Mouse (Mus musculus): ENCODE results near the gene Irf2. TPM values are rescaled to one million over a fixed set of nuclear protein-coding genes. Genes with fewer than 3 reads are reported as not detected.

The Irf2 gene
- total RNA-seq (2021) = 10 to 100 TPM; 34.2 to 41.5 TPM
- long read RNA-seq, experiment 1, transcript Irf2-201 (9 exons, 2,497 nt) = major isoform, 11 of 16 reads
- long read RNA-seq, experiment 1, partial matches to known transcripts = 4 of 16 reads
- long read RNA-seq, experiment 1, other reads (novel, unspliced or antisense) = 1 of 16 reads
- long read RNA-seq, experiment 2, transcript Irf2-201 (9 exons, 2,497 nt) = major isoform, 11 of 19 reads
- long read RNA-seq, experiment 2, partial matches to known transcripts = 2 of 19 reads
- long read RNA-seq, experiment 2, other reads (novel, unspliced or antisense) = 4 of 19 reads

DNA sequence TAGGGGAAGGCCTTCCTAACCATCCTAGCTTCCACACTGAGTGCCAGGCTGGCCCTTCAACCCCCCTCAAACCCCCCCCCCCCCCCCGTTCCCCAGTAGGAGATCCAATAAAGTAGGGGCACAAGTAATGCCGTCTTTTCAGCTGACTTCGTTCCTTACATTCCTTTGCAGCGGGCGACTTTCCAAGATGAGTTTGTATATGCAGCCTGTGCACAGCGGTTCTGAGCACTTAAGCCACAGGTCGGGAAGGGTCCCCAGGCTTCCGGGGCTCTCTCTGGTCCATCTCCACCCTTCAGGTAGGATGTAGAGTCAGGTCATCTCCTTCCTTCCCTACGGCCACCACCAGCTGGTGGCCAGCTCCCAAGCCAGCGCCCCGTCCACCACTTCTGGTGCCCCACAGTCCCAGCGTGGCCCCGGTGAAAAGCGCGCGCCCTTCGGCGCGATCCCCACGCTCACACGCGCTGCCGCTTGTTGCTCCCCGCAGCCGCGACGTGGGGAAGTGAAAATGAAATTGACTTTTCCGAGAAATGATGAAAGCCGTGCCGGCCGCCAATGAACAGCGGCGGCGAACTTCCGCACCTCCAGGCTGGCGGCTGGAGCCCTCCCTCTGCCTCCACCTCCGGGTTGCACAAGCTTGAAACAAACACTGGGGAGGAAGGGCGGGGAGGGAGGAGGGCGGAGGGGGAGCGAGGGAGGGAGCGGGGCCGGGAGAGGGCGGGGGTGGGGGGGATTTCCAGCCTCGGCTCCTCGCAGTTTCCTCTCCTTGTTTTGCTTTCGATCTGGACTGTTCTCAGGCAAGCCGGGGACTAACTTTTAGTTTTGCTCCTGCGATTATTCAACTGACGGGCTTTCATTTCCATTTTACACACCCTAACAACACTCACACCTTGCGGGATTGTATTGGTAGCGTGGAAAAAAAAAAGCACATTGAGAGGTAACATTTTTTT lies at the start of gene Irf2:
Gene Irf2 (plus strand): TSS at position 730 of the 947 bp plus-strand sequence.
- DNase-seq (ENCODE audit: low spot score in 2 of 2) = peak; percentile 72 to 87

DNA sequence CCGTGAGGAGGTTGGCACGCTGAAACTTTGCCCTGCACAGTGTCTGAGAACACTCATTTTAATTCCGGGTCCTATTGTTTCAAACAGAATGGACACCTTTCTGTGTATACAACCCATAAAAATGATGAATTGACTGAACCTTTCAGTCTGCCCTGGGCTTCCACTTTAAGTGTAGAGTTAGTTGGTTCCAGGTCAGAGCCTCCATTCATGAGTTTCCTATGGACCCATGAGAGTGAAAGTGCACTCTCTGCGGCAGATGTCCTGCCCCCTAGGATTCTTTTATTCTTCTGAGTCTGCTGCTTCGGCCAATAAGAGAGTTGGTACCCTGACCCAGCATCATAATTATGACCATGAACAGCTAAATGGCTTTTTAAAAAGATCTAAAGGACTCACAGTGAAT lies 49.4 kb upstream of the Irf2 start:
- DNase-seq (ENCODE audit: low spot score in 2 of 2) = no peak

DNA sequence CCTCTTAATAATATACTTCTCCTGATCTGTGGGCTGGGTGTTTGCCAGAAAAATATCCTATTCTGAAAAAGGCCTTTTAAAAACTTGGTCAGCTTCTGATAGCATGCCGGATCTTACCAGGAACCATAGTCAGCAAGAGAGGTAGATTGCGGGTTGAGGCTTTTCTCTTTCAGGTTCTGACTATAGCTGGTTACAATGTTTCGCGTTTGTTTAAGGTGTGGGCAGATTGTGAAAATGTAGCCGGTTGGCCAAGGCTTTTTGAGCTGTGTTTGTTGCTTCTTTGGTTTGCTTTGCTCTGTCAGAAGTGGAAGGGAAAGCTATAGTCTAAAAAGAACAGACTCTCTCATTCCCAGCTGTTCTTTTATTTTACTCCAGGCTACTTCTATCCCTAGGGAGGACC lies 49.0 kb upstream of the Irf2 start:
- no peak for DNase-seq (ENCODE audit: low spot score in 2 of 2)

DNA sequence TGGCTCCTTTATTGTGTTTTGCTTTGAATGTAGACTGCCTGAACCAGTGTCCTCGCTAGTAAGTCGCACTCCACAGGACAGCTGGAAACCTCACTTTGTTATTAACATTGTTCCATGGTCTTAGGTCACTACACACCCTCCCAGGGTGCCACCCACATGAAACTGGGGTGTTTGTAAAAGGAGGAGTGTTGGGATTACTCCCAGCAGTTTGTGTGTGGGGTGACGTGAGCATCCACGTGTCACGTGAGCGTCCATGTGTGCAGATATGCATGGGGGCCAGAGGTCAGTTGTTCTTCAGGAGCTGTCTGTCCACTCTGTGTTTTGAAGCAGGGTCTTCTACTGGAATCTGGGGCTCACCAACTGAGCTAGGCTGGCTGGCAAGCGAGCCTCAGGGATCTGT lies 48.2 kb upstream of the Irf2 start:
- no peak for DNase-seq (ENCODE audit: low spot score in 2 of 2)

DNA sequence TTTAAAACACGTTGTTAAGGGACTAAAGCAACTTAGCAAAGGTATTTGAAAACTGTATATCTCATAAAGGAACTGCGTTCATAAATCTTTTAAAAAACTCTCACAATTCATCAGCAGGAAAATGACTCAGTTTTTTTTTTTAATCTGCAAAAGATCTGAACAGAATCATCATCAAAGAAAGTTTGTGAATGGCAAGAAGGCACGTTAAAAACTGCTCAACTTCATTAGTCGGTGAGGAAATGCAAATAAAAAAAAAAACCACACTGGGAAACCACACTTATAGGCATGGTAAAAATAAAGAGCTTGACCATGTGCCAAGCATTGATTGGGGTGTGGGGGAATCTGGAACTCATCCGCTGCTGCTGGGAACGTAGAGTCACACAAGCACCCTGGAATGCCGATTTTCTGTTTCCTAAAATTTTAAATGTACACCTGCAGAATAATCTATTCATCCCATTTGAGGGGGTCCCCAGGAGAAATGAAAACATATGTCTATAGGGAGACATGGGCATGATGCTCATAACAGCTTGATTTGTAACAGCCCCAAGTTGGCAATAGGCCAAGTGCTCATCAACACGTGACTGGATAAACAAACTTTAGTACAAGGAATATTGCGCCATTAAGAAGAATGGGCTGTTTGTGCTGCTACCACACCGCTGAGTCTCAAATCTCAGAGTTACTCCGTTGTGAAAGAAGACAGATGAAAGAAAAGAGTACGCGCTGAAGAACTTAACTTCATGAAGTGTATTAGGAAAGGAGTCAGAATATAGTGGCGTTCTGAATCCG lies 43.1 kb upstream of the Irf2 start:
- no peak for DNase-seq (ENCODE audit: low spot score in 2 of 2)

DNA sequence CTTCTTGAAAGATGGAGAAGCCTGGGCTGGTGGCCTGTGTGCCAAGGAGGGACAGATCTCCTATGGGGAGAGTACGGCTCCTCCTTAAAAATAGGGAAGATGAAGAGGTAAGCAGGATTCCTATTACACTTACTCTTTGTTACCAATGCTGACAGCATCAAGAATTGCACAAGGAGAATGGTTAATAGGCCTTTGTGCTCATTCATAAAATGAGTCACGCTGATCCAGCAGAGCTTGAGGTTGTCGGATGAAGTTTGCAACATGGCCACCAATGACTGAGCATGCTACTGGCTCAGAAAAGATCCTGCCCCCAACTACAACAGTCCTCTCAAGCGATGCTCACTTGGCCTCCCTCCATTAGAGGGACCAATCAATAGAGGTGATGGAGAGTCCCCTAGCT lies 42.0 kb upstream of the Irf2 start:
- DNase-seq (ENCODE audit: low spot score in 2 of 2) = no peak

DNA sequence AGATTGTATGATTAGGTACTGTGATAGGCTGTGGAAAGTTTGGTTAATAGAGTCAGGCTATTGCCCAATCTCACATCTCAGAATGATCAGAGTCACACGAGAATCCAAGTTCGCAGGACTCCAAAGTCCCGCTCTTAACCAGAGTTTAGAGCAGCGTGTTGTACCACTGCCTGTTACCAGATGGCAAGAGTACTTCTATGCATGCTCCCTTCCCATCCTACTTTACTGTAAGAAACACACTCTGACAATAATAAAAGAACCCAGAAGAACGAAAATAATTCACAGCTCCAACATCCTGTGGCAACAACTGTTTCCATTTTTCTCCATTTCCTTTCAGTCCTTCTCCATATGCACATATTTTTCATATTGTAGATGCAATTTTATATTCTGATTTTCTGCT lies 41.4 kb upstream of the Irf2 start:
- no peak for DNase-seq (ENCODE audit: low spot score in 2 of 2)

DNA sequence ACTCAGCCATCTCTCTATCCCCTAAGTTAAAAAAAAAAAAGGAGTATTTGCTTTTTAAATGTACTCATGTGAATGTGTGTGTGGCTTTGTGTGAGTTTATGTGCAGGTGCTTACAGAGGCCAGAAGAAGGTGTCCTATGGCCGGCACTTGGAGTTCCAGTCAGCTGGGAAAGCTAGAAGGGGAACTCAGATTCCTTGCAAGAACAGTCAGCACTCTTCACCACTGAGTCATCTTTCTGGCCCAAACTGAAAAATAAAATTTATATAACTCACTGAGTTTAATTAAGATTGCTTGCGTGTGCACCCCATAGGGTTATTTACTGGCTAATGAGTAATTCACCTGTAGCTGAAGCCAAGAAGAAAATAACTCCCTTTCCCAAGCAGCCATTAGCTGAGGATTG lies 34.4 kb upstream of the Irf2 start:
- DNase-seq (ENCODE audit: low spot score in 2 of 2) = no peak

DNA sequence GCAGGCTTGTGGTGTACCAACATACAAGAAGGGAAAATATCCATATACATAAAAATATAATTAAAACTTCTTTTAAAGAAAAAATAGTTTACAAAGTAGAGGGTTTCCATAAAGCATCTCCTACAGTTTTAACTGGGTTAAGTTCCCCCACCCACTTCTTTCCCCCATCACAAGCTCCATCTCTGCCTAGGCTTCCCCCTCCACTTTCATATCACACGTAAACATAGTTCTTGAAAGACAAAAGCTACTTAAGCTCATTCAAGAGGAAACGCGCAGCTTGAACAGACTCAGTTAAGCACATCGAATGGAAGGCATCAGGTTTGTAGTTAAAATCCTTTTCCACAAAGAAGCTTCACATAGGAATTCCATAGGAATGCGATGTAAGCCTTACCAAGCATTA lies 32.8 kb upstream of the Irf2 start:
- no peak for DNase-seq (ENCODE audit: low spot score in 2 of 2)

DNA sequence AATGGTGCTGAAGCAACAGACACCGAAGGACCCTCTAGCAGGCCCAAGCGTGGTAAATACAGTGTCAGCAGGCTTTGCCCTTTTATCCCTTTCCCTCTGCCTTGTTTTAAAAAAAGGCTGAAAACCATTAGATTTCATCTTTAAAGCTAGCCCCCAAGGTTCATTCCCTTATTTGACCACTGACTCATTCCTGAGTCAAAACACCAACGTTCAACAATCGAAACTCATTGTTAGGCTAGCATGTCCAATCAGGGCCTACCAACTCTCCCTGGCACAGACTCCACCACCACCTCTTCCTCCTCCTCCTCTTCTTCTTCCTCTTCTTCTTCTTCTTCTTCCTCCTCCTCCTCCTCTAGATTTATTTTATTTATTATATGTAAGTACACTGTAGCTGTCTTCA lies 30.2 kb upstream of the Irf2 start:
- no peak for DNase-seq (ENCODE audit: low spot score in 2 of 2)

DNA sequence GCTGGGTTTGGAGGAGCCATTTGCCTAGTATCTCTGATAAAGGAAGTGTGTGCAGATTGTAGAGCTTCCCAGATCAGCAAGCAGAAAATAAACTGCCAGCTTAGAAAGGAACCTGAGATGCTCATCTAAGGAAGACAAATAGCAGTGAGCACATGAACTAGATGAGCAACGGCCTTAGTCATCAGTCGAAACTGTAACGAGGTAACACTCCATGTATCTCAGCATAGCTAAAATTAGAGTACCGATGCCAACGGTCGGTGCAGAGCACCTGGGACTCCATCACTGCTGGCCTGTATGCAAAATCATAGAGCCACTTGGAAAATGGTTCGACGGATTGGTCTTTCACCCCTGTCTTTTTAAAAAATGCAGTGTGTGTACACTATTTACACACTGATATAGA lies 29.2 kb upstream of the Irf2 start:
- no peak for DNase-seq (ENCODE audit: low spot score in 2 of 2)

DNA sequence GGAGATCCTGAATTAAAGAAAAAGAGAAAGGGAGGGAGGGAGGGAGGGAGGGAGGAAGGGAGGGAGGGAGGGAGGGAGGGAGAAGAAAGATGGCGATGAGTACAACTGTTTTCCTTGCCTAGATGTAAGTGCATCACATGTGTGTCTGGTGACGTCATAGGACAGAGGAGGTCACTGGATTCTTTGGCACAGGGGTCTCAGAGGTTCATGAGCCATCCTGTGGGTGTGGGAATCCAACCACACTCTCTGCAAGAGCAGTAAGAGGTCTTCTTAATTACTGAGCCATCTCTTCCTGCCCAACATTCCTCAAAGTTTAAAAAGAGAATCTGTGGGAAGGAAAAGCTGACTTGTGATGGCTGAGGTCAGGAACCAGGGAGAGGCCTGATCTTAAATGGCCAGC lies 28.0 kb upstream of the Irf2 start:
- no peak for DNase-seq (ENCODE audit: low spot score in 2 of 2)

DNA sequence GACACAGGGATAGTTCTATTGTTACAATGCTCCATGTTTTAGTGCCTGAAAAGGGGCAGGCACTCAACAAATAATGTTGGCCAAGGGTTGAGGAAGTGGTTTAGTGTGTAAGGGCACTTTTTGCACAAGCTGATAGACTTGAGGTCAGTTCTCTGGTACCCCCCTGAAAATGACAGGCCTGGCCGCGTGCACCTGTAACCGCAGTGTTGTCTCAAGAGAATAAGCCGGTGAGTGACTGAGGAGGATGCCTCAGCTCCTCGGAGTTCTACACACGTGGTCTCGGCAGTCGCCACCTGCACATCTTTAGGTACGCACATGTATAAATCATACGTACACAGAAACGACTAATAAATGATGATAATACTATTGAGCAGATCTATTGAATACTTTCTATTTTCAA lies 26.4 kb upstream of the Irf2 start:
- DNase-seq (ENCODE audit: low spot score in 2 of 2) = no peak

DNA sequence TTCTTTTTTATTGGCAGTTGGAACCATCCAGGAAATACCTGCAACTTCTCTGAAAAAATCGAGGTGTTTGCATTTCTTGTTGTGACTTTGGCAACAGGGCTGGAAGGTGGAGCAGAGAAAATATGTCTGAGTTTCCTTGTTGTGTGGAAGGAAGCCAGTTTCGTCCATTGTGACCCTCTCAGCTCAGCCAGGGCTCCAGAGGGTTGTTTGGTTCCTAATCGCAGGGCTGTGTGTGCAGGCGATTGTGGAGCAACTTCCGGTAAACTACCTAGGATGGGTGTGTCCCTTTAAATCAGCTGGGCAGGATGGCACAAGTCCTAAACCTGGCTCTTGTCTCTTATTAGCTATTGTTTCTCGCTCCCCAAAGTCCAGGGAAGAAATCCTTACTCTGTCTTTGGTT lies 25.7 kb upstream of the Irf2 start:
- no peak for DNase-seq (ENCODE audit: low spot score in 2 of 2)

DNA sequence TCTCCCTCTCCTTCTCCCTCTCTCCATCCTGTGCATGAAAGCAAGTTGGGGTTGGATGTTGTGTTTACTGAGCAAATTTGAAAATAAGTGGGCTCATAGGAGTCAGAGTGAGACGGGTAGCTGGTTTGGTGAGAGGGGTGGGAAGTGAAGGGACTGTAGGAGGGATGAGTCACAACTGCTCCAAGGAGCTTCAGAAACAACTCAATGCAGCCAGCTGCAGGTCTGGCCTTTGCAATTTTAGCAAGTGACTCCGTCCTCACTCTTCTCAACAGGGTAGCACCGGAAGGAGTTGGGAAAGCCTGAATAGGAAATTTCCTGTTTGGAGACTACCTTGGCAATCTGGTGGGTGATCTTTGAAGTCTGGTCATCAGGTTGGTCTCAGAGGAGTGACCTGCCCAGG lies 25.1 kb upstream of the Irf2 start:
- no peak for DNase-seq (ENCODE audit: low spot score in 2 of 2)

DNA sequence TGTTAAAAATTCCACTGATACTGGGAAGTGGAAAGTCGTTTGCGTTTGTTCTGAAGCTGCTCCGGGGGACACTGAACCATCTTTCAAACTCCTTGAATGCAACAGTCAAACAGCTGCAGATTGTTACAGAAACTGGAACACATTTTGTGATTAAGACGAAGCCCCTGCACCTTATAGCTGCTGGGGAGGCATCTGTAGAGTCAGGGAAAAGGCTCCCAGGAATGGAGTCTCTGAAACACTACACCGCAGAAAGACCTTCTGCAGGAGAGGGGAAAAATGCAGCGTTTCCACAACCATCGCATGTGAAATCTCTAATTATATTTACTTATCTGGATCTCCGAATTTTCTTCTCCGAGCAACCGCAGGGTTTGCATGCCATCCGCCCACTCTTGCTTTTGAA lies 23.1 kb upstream of the Irf2 start:
- DNase-seq (ENCODE audit: low spot score in 2 of 2) = no peak

DNA sequence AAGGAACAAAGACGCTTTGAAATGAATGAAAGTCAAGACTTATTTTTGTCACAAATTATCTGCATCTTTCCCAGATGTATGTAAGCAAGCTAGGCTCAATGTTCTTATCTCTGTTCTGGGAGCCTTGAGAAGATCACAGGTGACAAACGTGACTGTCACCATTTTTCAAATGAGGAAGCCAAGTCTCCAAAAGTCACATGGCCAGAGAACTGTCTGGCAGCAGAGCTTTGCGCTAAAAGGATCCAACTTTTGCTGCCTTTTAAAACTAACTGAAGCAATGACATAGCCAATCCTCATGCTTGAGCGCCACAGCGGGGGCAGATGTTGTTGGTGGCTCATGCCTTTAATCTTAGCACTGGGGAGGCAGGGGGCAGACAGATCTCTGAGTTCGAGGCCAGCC lies 22.4 kb upstream of the Irf2 start:
- no peak for DNase-seq (ENCODE audit: low spot score in 2 of 2)

DNA sequence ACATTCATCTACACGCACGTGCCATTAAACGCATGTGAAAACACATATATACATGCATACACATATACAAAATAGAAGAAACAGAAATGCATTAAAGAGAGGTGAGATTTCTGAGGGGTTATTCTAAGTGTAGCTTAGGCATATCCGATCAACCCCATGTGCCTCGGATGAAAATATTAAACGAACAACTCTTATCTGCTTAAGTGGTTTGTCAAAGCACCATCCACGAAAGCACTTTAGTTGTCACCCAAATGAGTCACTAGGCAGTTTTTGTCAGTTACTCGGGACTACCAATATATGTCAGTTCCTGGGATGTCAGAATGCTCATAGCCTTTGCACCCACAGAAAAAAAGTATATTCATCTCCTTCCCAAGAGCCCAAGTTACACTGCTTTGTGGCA lies 21.2 kb upstream of the Irf2 start:
- DNase-seq (ENCODE audit: low spot score in 2 of 2) = no peak

DNA sequence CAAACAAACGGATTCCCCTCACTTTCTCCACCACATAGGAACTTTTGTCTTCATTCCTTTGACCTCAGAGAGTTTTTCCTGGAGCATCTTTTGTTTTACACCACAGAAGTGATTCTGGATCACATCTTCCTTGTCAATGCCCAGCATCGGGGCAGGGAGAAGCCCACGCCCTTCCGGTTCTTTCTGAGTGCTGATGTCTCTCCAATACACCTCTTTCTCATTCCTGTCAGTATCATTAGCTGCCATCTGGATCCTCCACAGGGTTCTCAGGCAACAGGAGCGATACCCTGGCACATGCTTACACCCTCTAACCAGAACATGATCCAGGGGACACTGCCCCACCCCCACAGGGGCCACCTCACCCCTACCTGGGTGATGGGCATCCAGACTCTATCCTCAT lies 20.8 kb upstream of the Irf2 start:
- DNase-seq (ENCODE audit: low spot score in 2 of 2) = no peak

DNA sequence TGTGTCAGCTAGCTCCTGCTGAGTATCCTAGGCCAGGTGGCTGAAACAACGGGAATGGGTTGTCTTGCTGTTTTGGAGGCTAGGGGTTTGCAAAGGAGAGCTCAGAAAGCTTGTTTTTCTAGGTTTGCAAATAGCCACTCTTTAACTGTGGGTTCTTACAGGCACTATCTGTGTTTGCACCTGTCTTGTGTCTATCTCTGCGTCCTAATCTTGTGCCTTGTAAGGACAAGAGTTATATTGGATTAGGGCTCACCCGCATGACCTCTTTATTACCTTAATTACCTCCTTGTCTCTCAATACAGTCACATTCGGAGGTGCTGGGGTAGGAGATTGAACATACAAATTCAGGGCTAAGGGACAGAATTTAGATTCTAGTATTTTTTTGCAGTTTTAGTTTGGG lies 18.9 kb upstream of the Irf2 start:
- no peak for DNase-seq (ENCODE audit: low spot score in 2 of 2)

DNA sequence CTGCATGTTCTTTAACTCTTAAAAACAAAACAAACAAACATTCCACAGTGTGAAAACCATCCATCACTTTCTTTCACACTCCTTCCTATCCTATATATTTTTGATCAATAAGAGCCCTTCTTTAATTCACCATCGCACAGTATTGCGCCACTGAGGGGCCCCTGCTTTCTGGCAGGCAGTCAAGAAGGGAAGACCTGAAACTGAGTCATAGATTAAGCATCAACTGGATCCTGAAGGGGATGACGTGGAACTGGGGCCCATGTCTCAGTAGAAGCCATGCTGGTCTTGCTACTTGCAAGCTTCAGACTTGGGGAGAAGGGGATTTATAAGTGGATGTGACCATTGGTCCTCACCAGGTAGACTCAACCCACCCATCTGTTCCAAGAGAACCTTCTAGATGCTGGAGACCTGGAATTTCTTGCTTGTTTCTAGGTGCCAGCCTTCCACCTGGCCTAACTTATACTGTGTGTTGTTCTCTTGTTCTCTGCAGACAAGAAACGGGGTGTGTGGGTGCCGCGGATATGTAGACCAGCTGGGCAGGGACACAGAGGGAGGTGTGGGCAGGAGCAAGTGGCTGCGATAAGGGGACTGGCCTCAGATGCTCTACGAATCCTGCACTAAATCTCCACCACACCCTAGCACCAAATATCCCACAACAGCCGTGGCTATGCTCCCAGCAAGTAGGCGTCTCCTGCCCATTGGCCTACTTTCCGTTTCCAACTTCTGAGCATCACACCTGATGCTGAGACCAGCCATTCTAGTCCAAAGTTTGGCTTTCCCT lies 18.3 kb upstream of the Irf2 start:
- no peak for DNase-seq (ENCODE audit: low spot score in 2 of 2)

Measured in gastrocnemius, postnatal 4 days (tissue).